Mouse (Mus musculus) bone marrow macrophage, adult 2 months (primary cell): ENCODE results near the gene Dusp14. TPM values are rescaled to one million over a fixed set of nuclear protein-coding genes. Genes with fewer than 3 reads are reported as not detected.

ENCODE experiments used
- H3K27ac ChIP-seq: 2 replicates; pipeline ENCODE4 v1.5.1; 2012; ENCODE audit warnings: low read depth, low read length; ENCODE audit not compliant: insufficient read depth
- H3K4me1 ChIP-seq: 2 replicates; pipeline ENCODE4 v1.6.1; 2012; ENCODE audit warnings: low read length; ENCODE audit not compliant: control insufficient read depth, insufficient read depth
- H3K4me3 ChIP-seq: 2 replicates; pipeline ENCODE4 v1.5.1; 2012; ENCODE audit warnings: mild to moderate bottlenecking, low read length, moderate library complexity; ENCODE audit not compliant: insufficient read depth
- CTCF ChIP-seq: IDR thresholded peaks from 2 replicates; pipeline ENCODE4 v1.5.1; 2012; ENCODE audit warnings: low read depth, mild to moderate bottlenecking, low read length, moderate library complexity
- POLR2A ChIP-seq: IDR thresholded peaks from 2 replicates; pipeline ENCODE4 v1.6.1; 2012; ENCODE audit warnings: mild to moderate bottlenecking, low read depth, low read length, borderline replicate concordance
- polyA plus RNA-seq: library from polyadenylated mRNA; stranded (reverse); fragments of >200 nt; gene quantifications from 2 replicates; pipeline ENCODE4 v1.2.4, GENCODE M21; 2012; ENCODE audit not compliant: missing spikeins, insufficient read depth, insufficient read length

Gene Dusp14
- polyA plus RNA-seq, 1 experiment = not detected

DNA sequence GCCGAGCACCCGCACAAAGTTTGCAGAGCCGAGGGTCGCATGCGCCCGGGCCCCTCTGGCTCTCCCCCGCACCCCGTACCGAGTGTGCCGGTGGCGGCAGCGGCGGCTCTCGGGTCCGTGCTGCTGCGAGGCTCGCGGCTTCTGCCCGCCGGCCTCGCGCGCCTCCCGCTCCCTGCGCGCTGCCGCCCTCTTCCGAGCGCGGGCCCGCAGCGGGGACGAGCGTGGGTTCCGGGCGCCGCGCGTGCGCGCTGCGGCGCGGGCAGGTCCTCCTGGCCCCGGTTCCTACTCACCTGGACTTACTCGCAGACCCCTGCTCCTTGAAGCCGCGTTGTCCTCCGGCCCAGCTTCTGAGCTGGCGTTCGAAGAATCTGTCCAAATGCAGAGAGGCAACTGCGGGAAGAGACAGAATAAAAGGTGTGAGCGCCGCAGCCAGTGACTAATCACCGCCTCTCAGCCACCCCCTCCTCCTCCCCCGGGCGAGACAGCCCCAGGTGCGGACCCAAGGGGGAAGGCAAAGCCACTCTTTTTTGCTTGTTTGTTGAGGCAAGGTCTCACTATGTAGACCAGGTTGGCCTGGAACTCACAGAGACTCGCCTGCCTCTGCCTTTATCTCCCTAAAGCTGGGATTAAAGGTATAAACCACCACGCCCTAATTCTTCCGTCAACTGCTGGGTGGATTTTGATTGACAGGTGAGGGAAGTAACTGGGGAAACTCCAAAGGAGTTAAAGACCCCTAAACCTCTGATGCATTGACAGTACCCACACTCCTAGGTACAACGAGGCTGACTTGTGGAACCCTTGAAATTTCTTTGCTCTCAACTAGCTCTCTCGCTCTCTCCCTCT lies 649 bp downstream of the Dusp14 start:
- TF ChIP-seq POLR2A (no peak), CTCF (no peak)
- Histone ChIP-seq H3K4me3 (peak overlapping the region; percentile 80), H3K4me1 (peaks cover 13% of the 10 kb centered on the region; the same call in 1 of the 2 replicates), H3K27ac (no peak overlapping the region)

DNA sequence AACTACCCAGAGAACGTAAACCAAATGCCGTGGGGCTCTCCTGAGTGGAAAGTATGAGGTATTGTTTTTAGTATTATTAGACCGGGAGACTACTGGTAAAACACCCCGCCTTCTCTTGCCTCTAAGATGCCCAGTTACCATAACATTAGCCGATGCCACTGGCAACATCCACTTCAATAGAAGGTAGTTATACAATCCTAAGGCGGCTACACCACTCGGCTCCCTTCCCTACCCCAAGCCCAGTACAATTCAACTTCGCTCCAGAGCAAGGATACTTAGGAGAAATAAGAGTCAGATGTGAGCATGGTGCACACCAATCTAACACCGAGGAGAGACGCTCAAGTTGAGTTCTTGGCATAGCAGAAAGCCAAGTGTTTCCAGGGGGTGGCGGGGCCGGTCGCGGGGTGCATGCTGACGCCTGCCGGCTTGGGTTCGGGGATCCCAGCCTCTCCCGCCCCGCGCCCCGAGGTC lies 1.3 kb downstream of the Dusp14 start:
- Histone ChIP-seq H3K4me1 (peaks cover 13% of the 10 kb centered on the region; the same call in 1 of the 2 replicates), H3K4me3 (peak overlapping the region; percentile 80), H3K27ac (no peak overlapping the region)
- TF ChIP-seq CTCF (no peak), POLR2A (no peak)

DNA sequence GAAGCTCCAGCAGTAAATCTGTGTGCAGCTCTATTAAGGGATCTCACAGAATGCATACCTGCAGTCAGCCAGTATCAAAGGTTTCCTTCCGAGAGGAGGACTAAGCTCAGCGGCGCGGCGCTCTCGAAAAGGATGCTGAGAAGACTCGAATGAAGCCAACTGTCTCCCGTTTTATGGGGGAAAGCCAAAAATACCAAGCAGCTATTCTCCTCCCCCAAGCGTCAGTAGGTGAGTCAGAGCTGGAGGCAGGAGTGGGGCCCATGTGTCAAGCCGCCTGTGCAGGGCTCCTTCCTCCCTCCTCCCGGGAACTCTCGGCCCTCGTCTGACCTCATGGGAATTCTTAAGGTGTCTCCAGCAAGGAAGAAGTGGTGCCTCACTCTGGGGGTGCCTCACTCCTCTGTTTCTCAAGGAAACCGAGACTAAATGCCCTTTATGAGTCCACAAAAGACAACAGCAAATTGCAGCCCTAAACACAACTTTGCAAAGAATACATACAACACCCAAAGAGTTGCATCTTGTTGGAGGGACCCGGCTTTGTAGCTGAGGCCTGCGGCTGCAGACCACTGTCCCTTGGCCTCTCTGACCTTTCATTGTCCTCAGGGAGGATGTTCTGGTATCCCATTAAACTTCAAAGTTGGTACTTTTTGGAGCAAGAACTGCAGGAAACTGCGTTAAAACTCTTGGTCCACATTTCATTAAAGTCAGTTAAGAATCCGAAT lies 2.0 kb downstream of the Dusp14 start:
- Histone ChIP-seq H3K4me1 (peaks cover 13% of the 10 kb centered on the region; the same call in 1 of the 2 replicates), H3K27ac (no peak overlapping the region), H3K4me3 (peak overlapping the region; percentile 15)
- no peak for TF ChIP-seq POLR2A
- TF ChIP-seq CTCF = no peak

DNA sequence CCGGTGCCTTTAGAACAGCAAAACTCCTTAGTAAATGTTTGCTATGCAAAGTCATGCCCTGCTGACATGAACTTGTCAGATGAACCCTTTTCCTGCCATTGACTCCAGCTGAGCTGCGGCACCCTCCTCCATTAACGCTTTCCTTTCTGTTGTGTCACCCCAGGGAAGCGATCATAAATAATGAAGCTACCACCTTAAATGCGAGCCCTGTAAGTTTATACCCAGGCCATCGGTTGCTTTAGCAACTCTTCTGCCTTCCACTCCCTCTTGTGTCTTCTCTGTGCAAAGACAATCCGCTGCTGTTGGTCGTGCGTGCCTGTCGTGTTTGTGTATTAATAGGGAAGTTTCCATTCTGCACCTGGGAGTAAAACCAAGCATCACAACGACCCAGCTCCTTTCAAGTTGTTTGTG lies 3.0 kb downstream of the Dusp14 start:
- Histone ChIP-seq H3K27ac (no peak overlapping the region), H3K4me3 (no peak overlapping the region), H3K4me1 (peaks cover 13% of the 10 kb centered on the region; the same call in 1 of the 2 replicates)
- TF ChIP-seq POLR2A (no peak), CTCF (0 out of 2 replicates have a peak, but pooled peaks have one; percentile 7)

DNA sequence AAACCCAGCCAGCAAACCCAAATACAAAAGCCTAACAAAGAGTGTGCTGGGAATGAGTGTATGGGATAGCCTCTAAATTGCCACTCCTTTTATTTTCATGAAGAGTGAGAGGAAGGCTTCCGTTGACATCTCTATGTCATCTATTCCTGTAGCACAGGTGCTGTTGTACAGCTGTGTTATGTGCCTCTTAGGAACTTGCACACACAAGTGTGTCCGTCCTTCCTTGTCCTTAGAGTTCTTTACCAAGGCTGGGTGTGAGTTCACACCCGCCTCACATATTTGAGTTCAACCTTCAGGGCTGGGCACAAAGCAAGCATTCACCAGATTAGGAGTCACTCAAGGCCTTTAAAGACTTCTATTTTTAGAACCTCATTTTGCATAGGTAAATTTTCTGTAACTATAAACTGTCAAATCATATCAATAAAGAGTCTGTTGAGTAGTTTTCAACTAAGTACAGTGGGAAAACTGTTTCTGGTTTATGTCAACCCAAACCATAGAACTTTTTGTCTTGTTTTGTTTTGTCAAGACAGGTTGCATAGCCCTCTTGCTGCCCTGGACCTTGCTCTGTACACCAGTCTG lies 5.3 kb downstream of the Dusp14 start:
- H3K27ac ChIP-seq = no peak overlapping the region
- TF ChIP-seq POLR2A (no peak), CTCF (no peak)
- peaks cover 9% of the 10 kb centered on the region; the same call in 1 of the 2 replicates for H3K4me1 ChIP-seq
- H3K4me3 ChIP-seq = no peak overlapping the region

DNA sequence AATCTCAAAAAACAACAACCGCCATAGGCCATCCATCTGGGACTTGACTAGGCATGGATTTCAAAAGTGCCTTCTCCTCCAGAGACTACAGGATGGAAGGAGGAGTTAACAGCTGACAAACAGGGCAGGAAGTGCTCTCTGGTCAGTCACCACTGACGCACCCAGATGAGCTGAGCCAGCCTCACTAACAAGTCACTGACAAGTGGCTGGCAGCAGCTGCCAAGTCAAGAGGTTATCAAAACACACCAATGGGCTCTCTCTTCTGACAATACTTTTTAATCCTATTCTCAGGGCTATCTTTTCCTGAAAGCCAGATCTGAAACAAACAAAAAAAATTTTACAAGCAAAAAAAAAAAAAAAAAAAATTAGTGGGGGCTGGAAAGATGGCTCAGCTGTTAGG lies 6.3 kb downstream of the Dusp14 start:
- TF ChIP-seq CTCF (no peak), POLR2A (no peak)
- H3K4me1 ChIP-seq = peaks cover 8% of the 10 kb centered on the region; the same call in 1 of the 2 replicates
- H3K27ac ChIP-seq = no peak overlapping the region
- no peak overlapping the region for H3K4me3 ChIP-seq

DNA sequence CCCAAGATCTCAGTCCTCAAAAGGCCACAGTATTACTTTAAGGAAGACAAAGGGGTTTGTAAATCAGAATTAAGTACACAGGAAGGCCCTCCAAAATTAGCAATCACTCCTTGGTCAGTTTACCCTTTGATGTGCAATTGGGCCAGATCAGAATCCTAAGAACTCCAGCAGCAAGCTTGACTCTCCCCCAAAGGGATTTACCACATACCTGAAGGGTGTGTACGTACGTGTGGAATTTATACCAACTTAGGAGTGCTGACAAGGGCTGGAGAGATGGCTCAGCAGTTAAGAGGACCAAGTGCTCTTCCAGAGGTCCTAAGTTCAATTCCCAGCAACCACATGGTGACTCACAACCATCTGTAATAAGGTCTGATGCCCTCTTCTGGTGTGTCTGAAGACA lies 7.2 kb downstream of the Dusp14 start:
- H3K4me1 ChIP-seq = peaks cover 5% of the 10 kb centered on the region; the same call in 1 of the 2 replicates
- no peak overlapping the region for H3K27ac ChIP-seq
- TF ChIP-seq CTCF (no peak), POLR2A (no peak)
- H3K4me3 ChIP-seq = no peak overlapping the region

DNA sequence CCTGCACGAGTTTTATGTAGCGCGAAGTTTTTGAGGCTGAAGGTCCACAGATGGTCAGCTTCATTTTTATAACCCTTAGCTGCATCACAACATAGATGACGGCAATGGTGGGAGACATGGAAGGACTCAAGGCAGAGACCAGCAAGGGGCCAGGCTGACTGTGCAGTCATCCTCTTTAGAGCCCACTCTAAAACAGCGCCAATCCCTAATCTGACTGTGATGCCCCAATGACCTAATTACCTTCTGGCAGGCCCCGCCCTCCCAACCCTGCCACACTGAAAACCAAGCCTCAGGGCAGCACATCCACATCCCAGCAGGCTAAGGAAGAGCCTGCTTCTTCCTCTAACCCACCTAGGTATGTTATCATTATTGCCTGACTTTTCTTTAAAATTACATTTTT lies 8.4 kb downstream of the Dusp14 start:
- H3K4me3 ChIP-seq = no peak overlapping the region
- H3K4me1 ChIP-seq = no peaks in the 10 kb centered on the region
- H3K27ac ChIP-seq = no peak overlapping the region
- TF ChIP-seq POLR2A (no peak), CTCF (no peak)

DNA sequence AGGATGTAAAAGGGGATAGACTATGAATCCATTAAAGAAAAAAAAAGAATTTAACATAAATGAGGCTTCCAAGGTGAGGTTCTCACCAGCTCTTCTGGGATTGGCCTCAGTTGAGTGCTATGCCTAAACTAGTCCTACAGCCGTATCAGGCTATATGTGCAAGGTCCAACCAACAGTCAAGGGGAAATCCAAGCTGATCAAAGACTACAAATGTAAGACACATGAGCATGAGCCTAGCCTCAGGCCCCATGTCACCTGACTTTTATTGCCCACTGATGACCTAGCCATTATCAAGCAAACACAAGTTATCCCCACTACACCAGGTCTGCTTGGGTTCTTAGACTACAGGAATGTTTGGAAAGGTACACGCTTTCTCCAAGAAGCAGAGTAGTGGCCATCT lies 9.3 kb downstream of the Dusp14 start:
- H3K4me1 ChIP-seq = no peaks in the 10 kb centered on the region

More for the DNA sequence above, 9.3 kb downstream of the Dusp14 start:
- Histone ChIP-seq H3K27ac (no peak overlapping the region), H3K4me3 (no peak overlapping the region)
- no peak for TF ChIP-seq POLR2A
- no peak for TF ChIP-seq CTCF
